Mouse (Mus musculus): ENCODE data around the gene Rbm5. TPM values are rescaled to one million over a fixed set of nuclear protein-coding genes. Genes with fewer than 3 reads are reported as not detected.
A peak's percentile ranks its signal among the peaks of the same experiment; 100 is the strongest.

Gene Rbm5
- total RNA-seq, 2 experiments from 2014 or later = 122 to 155 TPM

DNA sequence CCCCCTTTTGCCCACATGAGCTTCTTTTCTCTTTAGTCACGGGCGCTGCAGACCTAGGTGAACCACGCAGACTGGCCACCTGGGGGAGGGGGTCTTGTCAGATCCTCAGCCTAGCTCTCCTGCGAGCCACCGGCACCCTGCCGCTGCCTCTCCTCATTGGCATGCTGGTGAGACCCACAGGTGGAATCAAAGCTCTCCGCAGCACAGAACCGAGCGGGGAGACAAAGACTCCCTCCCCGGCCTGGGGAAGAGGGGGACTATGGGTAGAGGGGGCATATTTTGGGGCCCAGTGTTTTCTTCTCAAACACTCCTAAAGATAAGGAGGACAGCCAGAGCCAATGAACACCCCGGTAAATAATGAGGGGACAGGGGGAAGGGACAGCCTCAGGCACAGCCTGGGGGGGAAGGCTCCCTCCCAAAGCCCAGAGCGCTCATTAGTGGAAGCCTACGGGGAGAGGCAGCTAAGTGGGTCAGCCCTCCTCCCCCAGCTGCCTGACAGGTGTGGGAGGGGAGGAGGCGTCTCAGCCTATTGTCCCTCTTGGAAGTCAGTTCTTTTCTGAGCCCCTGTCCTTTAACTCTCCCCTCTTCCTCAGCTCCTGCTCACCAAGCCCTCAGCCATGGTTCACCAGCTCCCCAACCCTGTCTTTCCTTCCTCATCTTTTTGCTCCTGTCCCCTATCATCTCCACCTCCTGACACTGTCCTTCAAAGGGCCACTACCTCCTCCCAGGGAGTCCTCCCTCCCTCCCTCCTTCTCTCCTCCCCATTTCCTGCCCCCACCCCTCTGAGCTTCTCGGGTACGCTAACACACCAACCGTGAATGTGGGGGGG is 35.2 kb downstream of the Rbm5 start:
- no peak for DNase-seq (ENCODE audit: low spot score in 2 of 2)
- intact Hi-C loops (cut with DNase I) = loop anchor here (5.0 kb wide), 2 partner anchors 88 to 133 kb away; no protein-coding TSS in a partner anchor

DNA sequence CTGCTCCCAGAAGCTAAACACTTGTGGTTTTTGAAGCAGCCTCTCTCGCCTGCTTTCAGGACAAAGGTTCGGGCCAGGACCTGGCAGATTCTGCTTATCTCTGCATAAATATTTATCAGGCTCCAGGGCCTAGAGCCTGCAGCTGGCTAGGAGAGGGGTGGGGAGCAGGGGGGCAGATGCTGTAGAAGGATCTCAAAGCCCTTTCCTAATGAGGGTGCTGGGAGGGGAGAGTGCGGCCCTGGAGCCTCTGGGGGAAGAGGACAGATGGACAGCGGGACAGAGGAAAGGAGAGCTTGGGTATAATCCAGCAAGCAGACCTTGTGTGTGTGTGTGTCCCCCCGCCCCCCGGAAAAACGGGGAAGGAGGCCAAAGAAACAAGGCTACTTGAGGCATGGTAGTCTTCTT is 36.2 kb downstream of the Rbm5 start:
- DNase-seq (ENCODE audit: low spot score in 2 of 2) = no peak
- intact Hi-C loops (cut with DNase I) = no loop called here

- intact Hi-C loops (cut with DNase I) = no loop called here
Measured at GRCm38 (mm10) chr9:107729709-107730108, 41.1 kb downstream of the Rbm5 start.

DNA sequence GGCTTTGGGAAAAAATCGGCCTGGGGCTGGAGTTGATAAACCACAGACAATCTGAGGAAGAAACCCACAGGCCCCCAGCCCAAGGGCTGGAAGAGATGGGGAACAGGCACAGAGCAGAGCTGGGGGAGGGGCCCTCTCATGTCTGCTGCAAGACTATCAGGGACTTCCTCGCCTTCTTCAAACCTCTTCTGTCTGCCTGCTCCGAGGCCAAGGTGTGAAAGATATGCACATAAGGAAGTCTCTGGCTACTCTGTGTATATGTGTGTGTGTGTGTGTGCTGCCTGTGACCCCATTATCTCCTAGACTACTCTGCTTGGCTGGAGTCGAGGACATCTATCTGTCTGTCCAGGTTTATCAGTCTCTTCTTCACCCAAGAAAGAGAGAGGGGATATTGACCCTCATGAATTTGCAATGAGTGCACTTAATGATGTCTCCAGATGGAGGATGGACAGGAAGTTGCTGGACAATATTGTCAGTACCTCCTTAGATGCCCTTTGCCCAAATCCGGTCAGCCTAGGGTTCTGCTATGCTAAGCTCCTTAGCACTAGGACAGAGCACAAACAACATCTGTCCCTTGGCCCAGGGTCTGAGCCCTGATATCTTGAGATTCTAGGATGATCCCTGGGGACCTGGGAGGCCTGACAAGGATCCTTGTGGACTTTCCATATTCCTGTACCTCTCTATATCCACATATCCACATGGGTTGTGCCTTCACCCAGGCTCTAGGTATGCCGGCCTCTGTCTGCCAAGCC is 41.7 kb downstream of the Rbm5 start:
- DNase-seq (ENCODE audit: low spot score in 2 of 2) = no peak

More at GRCm38 (mm10) chr9:107729709-107730108, 41.1 kb downstream of the Rbm5 start:
- no peak for DNase-seq (ENCODE audit: low spot score in 2 of 2)

GRCm38 (mm10) chr9:107727041-107727440 is 43.8 kb downstream of the Rbm5 start:
- intact Hi-C loops (cut with DNase I) = no loop called here
- no peak for DNase-seq (ENCODE audit: low spot score in 2 of 2)

More for the DNA sequence above, 41.7 kb downstream of the Rbm5 start:
- intact Hi-C loops (cut with DNase I) = no loop called here

DNA sequence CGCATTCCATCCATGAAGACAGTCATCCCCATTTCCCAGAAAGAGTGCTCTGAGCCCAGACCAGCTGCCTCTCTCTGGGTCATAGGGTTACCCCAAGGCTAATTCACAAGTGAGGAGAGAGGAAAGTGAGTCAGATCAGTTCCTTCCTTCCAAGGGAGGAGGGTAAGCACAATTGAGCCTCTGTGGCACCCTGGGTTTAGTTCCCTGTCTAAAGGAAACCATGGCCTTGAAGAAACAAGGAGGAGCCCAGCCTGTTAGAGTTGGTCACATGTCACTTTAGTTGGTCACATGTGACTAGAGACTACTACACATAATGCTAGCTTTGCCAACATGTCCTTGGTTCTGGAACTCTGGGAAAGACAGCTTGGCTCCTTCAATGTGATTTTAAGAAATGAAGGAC is 46.0 kb downstream of the Rbm5 start:
- intact Hi-C loops (cut with DNase I) = no loop called here
- DNase-seq (ENCODE audit: low spot score in 2 of 2) = no peak

- intact Hi-C loops (cut with DNase I) = no loop called here
- no peak for DNase-seq (ENCODE audit: low spot score in 2 of 2)
Measured at GRCm38 (mm10) chr9:107723794-107724531, 46.8 kb downstream of the Rbm5 start.

DNA sequence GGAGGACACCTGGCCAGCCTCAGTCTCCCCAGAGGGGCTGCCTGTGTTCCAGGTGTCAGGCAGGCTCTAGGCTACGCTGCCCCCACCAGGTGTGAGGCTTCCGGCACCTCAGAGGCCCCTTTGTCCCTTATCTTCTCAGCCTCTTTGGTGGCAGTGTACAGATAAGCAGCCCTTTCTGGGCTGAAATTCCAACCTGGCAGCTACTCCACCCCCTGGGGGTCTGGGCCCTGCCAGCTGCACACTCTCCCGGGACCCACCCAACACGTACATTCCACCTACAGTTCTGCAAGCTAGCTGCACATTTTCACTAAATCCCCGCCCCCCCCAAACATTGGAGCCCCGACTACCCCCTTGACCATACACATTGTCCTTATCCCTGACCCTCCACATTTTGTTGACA is 47.5 kb downstream of the Rbm5 start:
- intact Hi-C loops (cut with DNase I) = no loop called here
- no peak for DNase-seq (ENCODE audit: low spot score in 2 of 2)

DNA sequence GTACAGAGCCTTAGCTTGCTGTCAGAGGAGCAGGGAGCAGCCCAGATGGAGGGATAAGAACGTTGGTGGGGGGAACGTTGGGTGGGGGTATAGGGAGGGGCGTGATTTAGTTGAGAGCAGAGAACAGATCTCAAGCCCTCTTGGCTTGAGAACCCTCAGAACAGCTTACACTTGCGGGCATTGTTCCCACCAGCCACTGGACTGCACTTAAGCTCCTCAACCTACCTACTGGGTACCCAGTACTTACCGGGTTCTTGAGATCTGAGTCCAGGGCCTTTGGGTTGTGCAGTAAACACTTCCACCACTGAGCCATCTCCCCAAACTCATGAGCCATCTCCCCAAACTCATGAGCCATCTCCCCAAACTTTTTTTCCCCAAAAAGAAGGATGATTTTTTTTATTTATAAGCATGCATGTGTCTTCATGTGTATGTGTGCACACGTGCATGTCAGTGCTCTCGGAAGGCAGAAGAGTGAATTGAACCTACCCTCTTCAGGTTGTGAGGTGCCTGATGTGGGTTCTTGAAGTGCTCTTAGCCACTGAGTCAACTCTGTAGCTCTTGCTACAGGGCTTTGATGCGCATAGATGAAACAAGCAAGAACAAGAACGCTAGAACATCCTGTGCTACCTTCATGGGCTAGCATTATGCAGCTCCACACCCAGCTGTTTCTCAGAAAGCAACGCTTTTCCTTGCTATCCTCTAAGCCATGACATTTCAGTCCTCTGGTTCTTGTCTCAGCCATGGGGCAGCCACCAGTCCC is 51.8 kb downstream of the Rbm5 start:
- intact Hi-C loops (cut with DNase I) = no loop called here
- no peak for DNase-seq (ENCODE audit: low spot score in 2 of 2)

DNA sequence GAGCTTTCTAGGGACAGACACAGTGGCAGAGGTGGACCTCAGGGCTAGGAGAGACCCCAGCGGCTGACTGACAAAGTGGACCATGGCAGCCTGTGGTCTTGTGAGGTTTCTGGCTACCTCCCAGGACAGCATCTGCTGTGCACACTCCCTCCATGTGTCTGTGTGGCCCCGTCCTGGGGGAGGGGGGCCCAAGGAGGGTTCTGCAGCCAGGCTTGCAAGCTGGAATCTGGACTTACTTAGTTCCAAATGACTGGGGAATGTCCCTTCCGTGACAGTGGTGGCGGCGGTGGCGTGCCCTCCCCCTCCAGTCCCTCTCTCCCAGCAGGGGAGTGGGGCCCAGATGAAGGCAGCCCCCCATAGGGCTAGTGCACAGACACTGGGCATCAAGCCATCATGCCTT is 53.8 kb downstream of the Rbm5 start:
- DNase-seq (ENCODE audit: low spot score in 2 of 2) = no peak
- intact Hi-C loops (cut with DNase I) = no loop called here

DNA sequence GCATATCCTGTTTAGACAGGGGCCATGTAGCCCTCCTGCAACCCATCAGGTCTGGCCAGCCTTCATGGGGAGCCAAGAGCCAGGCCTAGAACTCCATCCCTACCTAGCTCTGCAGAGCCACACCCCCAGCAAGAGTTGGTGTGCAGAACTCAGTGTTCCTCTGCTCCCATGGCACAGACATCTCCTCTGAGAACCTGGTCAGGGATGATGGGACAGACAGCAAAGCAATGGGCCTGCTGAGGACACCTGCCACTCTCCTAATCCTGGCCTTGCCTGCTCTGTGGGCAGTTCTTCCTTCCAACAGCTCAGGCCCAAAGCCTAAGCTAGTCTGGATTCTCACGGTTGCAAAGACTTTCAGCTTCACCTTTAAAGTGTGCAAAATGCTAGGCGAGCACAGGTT is 55.2 kb downstream of the Rbm5 start:
- DNase-seq (ENCODE audit: low spot score in 2 of 2) = no peak
- intact Hi-C loops (cut with DNase I) = no loop called here

- intact Hi-C loops (cut with DNase I) = no loop called here
- DNase-seq (ENCODE audit: low spot score in 2 of 2) = no peak
Measured at GRCm38 (mm10) chr9:107714221-107714952, 56.4 kb downstream of the Rbm5 start.

- peak; percentile 60 to 64 for DNase-seq (ENCODE audit: low spot score in 2 of 2)
- intact Hi-C loops (cut with DNase I) = no loop called here
Measured at GRCm38 (mm10) chr9:107709697-107710483, 60.9 kb downstream of the Rbm5 start, which contains the start of gene Sema3f. TSS of gene Sema3f (minus strand) at chr9:107710475.

DNA sequence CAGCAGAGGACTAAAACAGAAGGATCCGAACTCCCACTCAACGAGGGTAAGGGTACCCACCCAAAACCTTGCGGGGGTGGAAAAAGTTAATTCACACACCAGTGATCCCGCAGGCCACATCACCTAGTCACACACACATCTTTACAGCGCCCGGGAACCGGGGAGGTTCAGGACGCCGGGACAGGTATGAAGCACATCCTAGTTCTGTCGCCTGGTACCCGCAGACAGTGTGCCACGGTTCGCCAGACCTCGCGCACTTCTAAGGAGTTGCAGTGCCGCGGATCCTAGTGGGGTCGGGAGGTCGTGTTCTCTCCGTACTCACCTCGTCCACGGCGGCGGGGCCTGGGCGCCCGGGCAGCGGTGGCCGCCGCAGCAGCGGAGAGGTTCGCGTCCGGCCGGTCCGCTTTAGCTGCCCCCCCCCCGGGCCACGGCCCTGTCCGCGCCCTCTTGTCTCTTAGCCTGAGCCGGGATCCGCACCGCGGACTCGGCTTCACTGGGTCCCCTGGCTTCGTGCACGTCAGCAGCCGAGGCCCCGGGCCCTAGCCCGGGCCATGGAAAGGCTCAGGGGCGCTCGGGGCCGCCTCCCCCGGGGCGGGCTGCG is 61.6 kb downstream of the Rbm5 start:
- peak in 1 of 2 experiments; percentile 16 for DNase-seq (ENCODE audit: low spot score in 2 of 2)
- intact Hi-C loops (cut with DNase I) = no loop called here

- intact Hi-C loops (cut with DNase I) = no loop called here
Measured at GRCm38 (mm10) chr9:107708439-107709095, 62.2 kb downstream of the Rbm5 start.

DNA sequence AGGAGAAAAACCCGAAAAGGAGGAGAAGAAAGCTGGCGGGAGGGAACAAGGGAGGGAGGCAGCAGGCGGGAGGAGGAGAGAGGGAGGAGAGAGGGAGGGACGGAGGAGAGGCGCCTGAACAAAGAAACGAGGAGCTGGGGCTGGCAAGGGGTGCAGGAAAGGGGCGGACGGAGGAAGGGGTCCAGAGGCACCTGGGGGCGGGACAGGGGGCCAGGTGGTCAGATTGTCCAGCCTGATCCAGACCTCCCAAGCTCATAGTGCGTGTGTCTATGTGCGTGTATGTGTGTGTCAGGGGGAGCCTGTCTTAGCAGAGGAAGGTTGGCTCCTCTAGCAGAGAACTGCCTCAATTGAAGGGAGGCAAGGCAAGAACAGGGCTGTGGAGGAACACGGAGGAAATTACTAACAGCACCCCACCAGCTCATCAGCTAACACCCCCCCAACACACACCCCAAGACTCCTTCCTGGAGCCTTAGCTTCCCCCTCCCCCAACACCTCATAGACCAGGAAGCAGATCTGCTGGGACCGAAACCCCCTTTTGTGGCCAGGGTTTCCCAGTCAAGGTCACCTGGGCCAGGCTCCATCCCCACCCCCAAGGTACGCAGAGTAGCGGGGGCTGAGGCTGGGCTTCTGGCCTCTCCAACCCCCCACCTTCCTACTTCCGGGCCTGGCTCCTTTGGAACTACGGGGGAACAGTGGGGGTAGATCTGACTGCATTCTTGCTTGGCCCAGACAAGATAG is 62.9 kb downstream of the Rbm5 start:
- DNase-seq (ENCODE audit: low spot score in 2 of 2) = no peak

More at GRCm38 (mm10) chr9:107708439-107709095, 62.2 kb downstream of the Rbm5 start:
- peak in 1 of 2 experiments; percentile 27 for DNase-seq (ENCODE audit: low spot score in 2 of 2)

More for the DNA sequence above, 62.9 kb downstream of the Rbm5 start:
- intact Hi-C loops (cut with DNase I) = no loop called here
